ENCODE assay signal across 17 mouse cellular contexts in genomic region chr5:140084341-140084740, GRCm38 (mm10).
"Had no signal": no experiment of that assay in that cellular context is flagged by ENCODE, and none has a peak within 500 bp of the region (broad histone marks: within the 10 kb centered on the region; RNA-seq: fewer than 3 reads in every experiment).

No protein-coding gene starts in this region.

- H3K27ac ChIP-seq: left cerebral cortex, adult 2 months; liver, embryonic 13.5 days; macrophage; midbrain, embryonic 12.5 days; midbrain, embryonic 15.5 days; neural tube, embryonic 12.5 days; neural tube, embryonic 15.5 days; stomach, postnatal 0 days had no signal

- H3K9ac ChIP-seq: liver, embryonic 13.5 days; midbrain, embryonic 12.5 days; midbrain, embryonic 15.5 days; neural tube, embryonic 12.5 days; neural tube, embryonic 15.5 days had no signal

- H3K4me1 ChIP-seq: liver, embryonic 13.5 days; midbrain, embryonic 15.5 days; neural tube, embryonic 12.5 days had no signal

- H3K9me3 ChIP-seq: liver, embryonic 13.5 days; midbrain, embryonic 12.5 days; midbrain, embryonic 15.5 days; neural tube, embryonic 12.5 days; neural tube, embryonic 15.5 days had no signal

- H3K4me3 ChIP-seq: left cerebral cortex, adult 2 months; liver, embryonic 13.5 days; midbrain, embryonic 12.5 days; midbrain, embryonic 15.5 days; neural tube, embryonic 12.5 days; neural tube, embryonic 15.5 days had no signal

- ATAC-seq: hindbrain, embryonic 16.5 days; intestine, embryonic 16.5 days; midbrain, embryonic 15.5 days had no signal

- DNase-seq: layer of hippocampus, postnatal 36 days; liver, embryonic 13.5 days; lung, adult 2 months; right cerebral cortex, adult 18-20 months; right cerebral cortex, postnatal 14 days; right cerebral cortex, postnatal 4 days; thymus, adult 2 months; thymus, postnatal 25 days had no signal

- H3K27me3 ChIP-seq: liver, embryonic 13.5 days; midbrain, embryonic 12.5 days; midbrain, embryonic 15.5 days; neural tube, embryonic 12.5 days; neural tube, embryonic 15.5 days had no signal

- H3K4me2 ChIP-seq: liver, embryonic 13.5 days; midbrain, embryonic 12.5 days; midbrain, embryonic 15.5 days; neural tube, embryonic 12.5 days; neural tube, embryonic 15.5 days had no signal

- H3K36me3 ChIP-seq: midbrain, embryonic 15.5 days; neural tube, embryonic 15.5 days had no signal
